In the genomic region with DNA sequence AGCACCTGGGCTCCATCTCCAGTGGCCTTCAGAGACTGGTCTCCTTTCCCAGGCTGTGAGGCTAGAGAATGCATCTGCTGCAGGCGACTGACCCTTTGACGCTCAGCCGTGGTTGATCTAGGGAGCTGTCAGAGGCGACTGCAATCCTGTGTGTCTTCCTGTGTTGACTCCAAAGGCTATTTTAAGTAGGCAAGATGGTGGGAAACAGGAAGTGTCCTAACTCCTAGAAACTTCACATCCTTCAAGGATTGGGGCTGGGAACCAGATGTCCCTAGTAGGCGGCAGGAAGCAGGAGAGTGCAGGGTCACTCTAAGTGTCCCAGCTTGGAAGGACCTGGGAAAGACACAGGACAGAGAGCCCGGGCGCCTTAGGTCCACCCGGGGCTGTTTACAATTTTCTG, we compare ENCODE assay signal across 10 mouse cellular contexts.
DNase-seq lines count a peak whose midpoint lies in the region; ATAC-seq and TF ChIP-seq lines count a peak whose summit lies in the region.
"Had no signal": no experiment of that assay in that cellular context is flagged by ENCODE, and none has a peak within 500 bp of the region (broad histone marks: within the 10 kb centered on the region; RNA-seq: fewer than 3 reads in every experiment).

No protein-coding gene starts in this region.

- WGBS in intestine, postnatal 0 days = 56% methylated on average over 8 of the region's 8 CpGs
- 42% methylated on average over 8 of the region's 8 CpGs for WGBS in lung, embryonic 14.5 days
- WGBS in midbrain, embryonic 14.5 days = 88% methylated on average over 8 of the region's 8 CpGs

- no peaks in the 10 kb centered on the region for H3K4me1 ChIP-seq in intestine, postnatal 0 days (replicated peaks; ENCODE audit: control insufficient read depth, insufficient read depth, low read length)
- no peaks in the 10 kb centered on the region for H3K4me1 ChIP-seq in lung, embryonic 14.5 days (ENCODE audit: insufficient read depth)
- no peaks in the 10 kb centered on the region for H3K4me1 ChIP-seq in midbrain, embryonic 14.5 days (ENCODE audit: control insufficient read depth, insufficient read depth, low read length)
- H3K4me1 ChIP-seq: midbrain, embryonic 12.5 days had no signal

- H3K36me3 ChIP-seq in intestine, postnatal 0 days (ENCODE audit: control insufficient read depth, insufficient read depth) = peaks cover 56% of the 10 kb centered on the region
- peaks cover 96% of the 10 kb centered on the region for H3K36me3 ChIP-seq in lung, embryonic 14.5 days (ENCODE audit: insufficient read depth)
- no peaks in the 10 kb centered on the region for H3K36me3 ChIP-seq in midbrain, embryonic 14.5 days (ENCODE audit: control insufficient read depth, insufficient read depth, low read length)

- DNase-seq in embryo, embryonic 10 days (ENCODE audit: low spot score) = peak; percentile 28
- DNase-seq in embryo, embryonic 11 days = no peak
- DNase-seq in lung, embryonic 14.5 days = peak; percentile 76
- DNase-seq in cerebellum, adult 8-10 months = no peak
- DNase-seq in midbrain, embryonic 14.5 days = no peak

- ATAC-seq in granulocyte monocyte progenitor cell, adult 5-6 weeks (replicated peaks; ENCODE audit: poor library complexity, severe bottlenecking) = peak; percentile 25; the same call in 1 of the 2 replicates
- ATAC-seq in intestine, postnatal 0 days = no peak
- peak; percentile 69 for ATAC-seq in lung, embryonic 14.5 days (ENCODE audit: insufficient read depth)
- no peak for ATAC-seq in activated CD4-positive, CD25-positive, alpha-beta regulatory T cell, adult 4 months
- ATAC-seq in midbrain, embryonic 14.5 days (ENCODE audit: low FRiP score, low TSS enrichment) = no peak
- ATAC-seq: Patski had no signal

- H3K9ac ChIP-seq in intestine, postnatal 0 days (ENCODE audit: low read depth, low read length) = no peak overlapping the region
- no peak overlapping the region for H3K9ac ChIP-seq in lung, embryonic 14.5 days
- H3K9ac ChIP-seq in midbrain, embryonic 14.5 days (replicated peaks; ENCODE audit: low read length) = no peak overlapping the region
- H3K9ac ChIP-seq: midbrain, embryonic 12.5 days had no signal

- peak overlapping the region; percentile 62; the same call in 1 of the 2 replicates for H3K27ac ChIP-seq in intestine, postnatal 0 days (ENCODE audit: low read depth, low read length)
- peak overlapping the region; percentile 64; the same call in 1 of the 2 replicates for H3K27ac ChIP-seq in lung, embryonic 14.5 days (ENCODE audit: low read depth)
- no peak overlapping the region for H3K27ac ChIP-seq in midbrain, embryonic 14.5 days (replicated peaks; ENCODE audit: low read depth, low read length)
- H3K27ac ChIP-seq: midbrain, embryonic 12.5 days had no signal

- no peaks in the 10 kb centered on the region for H3K9me3 ChIP-seq in intestine, postnatal 0 days (ENCODE audit: control insufficient read depth)
- no peaks in the 10 kb centered on the region for H3K9me3 ChIP-seq in lung, embryonic 14.5 days (ENCODE audit: low read depth, low read length)
- no peaks in the 10 kb centered on the region for H3K9me3 ChIP-seq in midbrain, embryonic 14.5 days (ENCODE audit: control insufficient read depth, low read length)
- H3K9me3 ChIP-seq: midbrain, embryonic 12.5 days had no signal

- TF ChIP-seq CTCF in intestine, postnatal 0 days (IDR thresholded peaks at IDR 0.05; ENCODE audit: low read depth) = no peak
- no peak for TF ChIP-seq CTCF in lung, embryonic 14.5 days (IDR thresholded peaks at IDR 0.05; ENCODE audit: low read depth)

- no peaks in the 10 kb centered on the region for H3K27me3 ChIP-seq in intestine, postnatal 0 days (replicated peaks; ENCODE audit: control insufficient read depth, insufficient read depth, low read length)
- no peaks in the 10 kb centered on the region for H3K27me3 ChIP-seq in lung, embryonic 14.5 days (ENCODE audit: insufficient read depth, low read length)
- H3K27me3 ChIP-seq in midbrain, embryonic 14.5 days (ENCODE audit: control insufficient read depth, insufficient read depth, low read length) = no peaks in the 10 kb centered on the region
- H3K27me3 ChIP-seq: midbrain, embryonic 12.5 days; Patski had no signal

- no peak overlapping the region for H3K4me3 ChIP-seq in intestine, postnatal 0 days (ENCODE audit: low read depth, low read length)
- no peak overlapping the region for H3K4me3 ChIP-seq in lung, embryonic 14.5 days (ENCODE audit: low read depth, low read length)
- no peak overlapping the region for H3K4me3 ChIP-seq in midbrain, embryonic 14.5 days (replicated peaks; ENCODE audit: low read depth, low read length)
- H3K4me3 ChIP-seq: midbrain, embryonic 12.5 days had no signal

- no peak overlapping the region for H3K4me2 ChIP-seq in intestine, postnatal 0 days (replicated peaks; ENCODE audit: low read depth)
- no peak overlapping the region for H3K4me2 ChIP-seq in lung, embryonic 14.5 days
- no peak overlapping the region for H3K4me2 ChIP-seq in midbrain, embryonic 14.5 days (ENCODE audit: low read length)
- H3K4me2 ChIP-seq: midbrain, embryonic 12.5 days had no signal

Comparison
In these comparisons a context has a peak if more than half of its experiments do, and no peak if none do; other contexts are left out.
1. DNase-seq: peak in embryo, embryonic 10 days (single experiment) and lung, embryonic 14.5 days (single experiment); none in embryo, embryonic 11 days (single experiment), cerebellum, adult 8-10 months (single experiment) and midbrain, embryonic 14.5 days (single experiment).
2. ATAC-seq: peak in granulocyte monocyte progenitor cell, adult 5-6 weeks (single experiment) and lung, embryonic 14.5 days (single experiment); none in intestine, postnatal 0 days (single experiment), activated CD4-positive, CD25-positive, alpha-beta regulatory T cell, adult 4 months (single experiment) and midbrain, embryonic 14.5 days (single experiment).